Mouse (Mus musculus) heart, embryonic 11.5 days (tissue): ENCODE measurements at regions not wholly inside any gene's neighbourhood (a gene's known extent, or its start where the extent isn't known, plus 50 kb on each side); places are given as distances from the start of the nearest gene placed in this dataset.

ENCODE experiments used
- ATAC-seq: fragments of 200-750 bp; cut with Nextera tagmentation; replicated peaks from 2 replicates; pipeline ENCODE4 v1.8.0; 2017; ENCODE audit warnings: moderate library complexity; ENCODE audit not compliant: insufficient number of reproducible peaks, low FRiP score, low TSS enrichment
- H3K27ac ChIP-seq: fragments of 300-500 bp; sonication (generic); 2 replicates; pipeline ENCODE4 v1.5.1; 2014; ENCODE audit warnings: mild to moderate bottlenecking, low read depth, low read length
- H3K27me3 ChIP-seq: fragments of 300-500 bp; sonication (generic); 2 replicates; pipeline ENCODE4 v1.6.1; 2014; ENCODE audit warnings: mild to moderate bottlenecking, low read length, mixed read lengths; ENCODE audit not compliant: control insufficient read depth, insufficient read depth
- H3K36me3 ChIP-seq: fragments of 300-500 bp; sonication (generic); 2 replicates; pipeline ENCODE4 v1.6.1; 2014; ENCODE audit warnings: mild to moderate bottlenecking, low read length, moderate library complexity, mixed read lengths; ENCODE audit not compliant: control insufficient read depth, insufficient read depth
- H3K4me1 ChIP-seq: fragments of 300-500 bp; sonication (generic); 2 replicates; pipeline ENCODE4 v1.6.1; 2014; ENCODE audit warnings: low read length; ENCODE audit not compliant: control insufficient read depth, insufficient read depth
- H3K4me2 ChIP-seq: fragments of 300-500 bp; sonication (generic); 2 replicates; pipeline ENCODE4 v1.6.1; 2014; ENCODE audit warnings: mild to moderate bottlenecking, moderate library complexity
- H3K4me3 ChIP-seq: fragments of 300-500 bp; sonication (generic); 2 replicates; pipeline ENCODE4 v1.5.1; 2014; ENCODE audit warnings: low read depth, low read length
- H3K9ac ChIP-seq: fragments of 300-500 bp; sonication (generic); 2 replicates; pipeline ENCODE4 v1.6.1; 2014; ENCODE audit warnings: mild to moderate bottlenecking, low read depth, low read length, moderate library complexity
- H3K9me3 ChIP-seq: fragments of 300-500 bp; sonication (generic); replicated peaks from 2 replicates; pipeline ENCODE4 v1.6.1; 2016; ENCODE audit warnings: low read length; ENCODE audit not compliant: control insufficient read depth
- WGBS: fragments of 180-500 bp; shearing (Covaris S2); extraction: QIAGEN DNeasy Blood & Tissue Kit; methylation state at CpG from one replicate; pipeline ENCODE4 v1.1.7; 2014; ENCODE audit not compliant: insufficient replicate concordance; 5-methylcytosine and 5-hydroxymethylcytosine counted together

GRCm38 (mm10) chrX:11082845-11083244, 216.2 kb upstream of the H2al1a start:
- H3K27ac ChIP-seq: no peak overlapping the region
- H3K27me3 ChIP-seq: no peaks in the 10 kb centered on the region
- no peak overlapping the region for H3K4me2 ChIP-seq
- H3K9me3 ChIP-seq: no peaks in the 10 kb centered on the region
- H3K36me3 ChIP-seq: no peaks in the 10 kb centered on the region
- no peak overlapping the region for H3K9ac ChIP-seq
- no peak overlapping the region for H3K4me3 ChIP-seq
- WGBS: 69% methylated on average over 3 of the region's 3 CpGs
- no peaks in the 10 kb centered on the region for H3K4me1 ChIP-seq
- ATAC-seq: no peak

GRCm38 (mm10) chrX:11086257-11087072, 212.6 kb upstream of the H2al1a start:
- Histone ChIP-seq H3K36me3 (no peaks in the 10 kb centered on the region), H3K9ac (no peak overlapping the region), H3K4me1 (no peaks in the 10 kb centered on the region), H3K4me3 (no peak overlapping the region), H3K27me3 (no peaks in the 10 kb centered on the region), H3K4me2 (no peak overlapping the region), H3K9me3 (no peaks in the 10 kb centered on the region), H3K27ac (no peak overlapping the region)
- no peak for ATAC-seq
- WGBS: 69% methylated on average over 7 of the region's 7 CpGs

- WGBS: 17% methylated on average over 13 of the region's 14 CpGs
- Histone ChIP-seq H3K9me3 (no peaks in the 10 kb centered on the region), H3K4me2 (peak overlapping the region; percentile 52), H3K36me3 (no peaks in the 10 kb centered on the region), H3K4me3 (peak overlapping the region; percentile 19; the same call in 1 of the 2 replicates), H3K27ac (no peak overlapping the region), H3K4me1 (no peaks in the 10 kb centered on the region), H3K27me3 (no peaks in the 10 kb centered on the region), H3K9ac (no peak overlapping the region)
- no peak for ATAC-seq
Observed at GRCm38 (mm10) chrX:11087913-11088312, 211.1 kb upstream of the H2al1a start.

- Histone ChIP-seq H3K27ac (no peak overlapping the region), H3K4me2 (peak overlapping the region; percentile 52), H3K4me3 (no peak overlapping the region), H3K4me1 (no peaks in the 10 kb centered on the region), H3K9me3 (no peaks in the 10 kb centered on the region), H3K27me3 (no peaks in the 10 kb centered on the region), H3K36me3 (no peaks in the 10 kb centered on the region), H3K9ac (0 out of 2 replicates have a peak overlapping the region, but pooled peaks have one; percentile 10)
- ATAC-seq: no peak
- 33% methylated on average over 10 of the region's 10 CpGs for WGBS
Observed at GRCm38 (mm10) chrX:11088506-11088905, 210.6 kb upstream of the H2al1a start.

GRCm38 (mm10) chrX:11090432-11090831, 208.6 kb upstream of the H2al1a start:
- no peak overlapping the region for H3K4me3 ChIP-seq
- H3K9me3 ChIP-seq: no peaks in the 10 kb centered on the region
- no peak overlapping the region for H3K27ac ChIP-seq
- H3K4me2 ChIP-seq: no peak overlapping the region
- no peaks in the 10 kb centered on the region for H3K36me3 ChIP-seq
- no peaks in the 10 kb centered on the region for H3K4me1 ChIP-seq
- H3K9ac ChIP-seq: no peak overlapping the region
- no peaks in the 10 kb centered on the region for H3K27me3 ChIP-seq
- WGBS: 27% methylated on average over 7 of the region's 7 CpGs
- no peak for ATAC-seq

GRCm38 (mm10) chrX:11097581-11098254, 201.3 kb upstream of the H2al1a start:
- 70% methylated on average over 9 of the region's 9 CpGs for WGBS
- Histone ChIP-seq H3K36me3 (no peaks in the 10 kb centered on the region), H3K4me3 (no peak overlapping the region), H3K9ac (no peak overlapping the region), H3K4me2 (no peak overlapping the region), H3K4me1 (no peaks in the 10 kb centered on the region), H3K27me3 (no peaks in the 10 kb centered on the region; the same call in 1 of the 2 replicates), H3K9me3 (no peaks in the 10 kb centered on the region), H3K27ac (no peak overlapping the region)
- ATAC-seq: no peak

- no peak overlapping the region for H3K4me3 ChIP-seq
- no peak overlapping the region for H3K4me2 ChIP-seq
- H3K27me3 ChIP-seq: no peaks in the 10 kb centered on the region; the same call in 1 of the 2 replicates
- H3K27ac ChIP-seq: no peak overlapping the region
- ATAC-seq: no peak
- no peaks in the 10 kb centered on the region for H3K36me3 ChIP-seq
- no peaks in the 10 kb centered on the region for H3K9me3 ChIP-seq
- WGBS: 32% methylated on average over 4 of the region's 4 CpGs
- H3K4me1 ChIP-seq: no peaks in the 10 kb centered on the region
- H3K9ac ChIP-seq: no peak overlapping the region
Observed at GRCm38 (mm10) chrX:11098366-11098765, 200.7 kb upstream of the H2al1a start.

- H3K9ac ChIP-seq: no peak overlapping the region
- H3K27me3 ChIP-seq: no peaks in the 10 kb centered on the region; the same call in 1 of the 2 replicates
- 65% methylated on average over 13 of the region's 13 CpGs for WGBS
- ATAC-seq: no peak
- H3K27ac ChIP-seq: no peak overlapping the region
- no peaks in the 10 kb centered on the region for H3K4me1 ChIP-seq
- no peak overlapping the region for H3K4me3 ChIP-seq
- no peaks in the 10 kb centered on the region for H3K36me3 ChIP-seq
- H3K4me2 ChIP-seq: no peak overlapping the region
- H3K9me3 ChIP-seq: no peaks in the 10 kb centered on the region
Observed at GRCm38 (mm10) chrX:11099146-11100087, 199.6 kb upstream of the H2al1a start.
